20 mouse cellular contexts compared by ENCODE assay signal in genomic region chr9:51286079-51286478, GRCm38 (mm10). TPM values are rescaled to one million over a fixed set of nuclear protein-coding genes. Genes with fewer than 3 reads are reported as not detected.
DNase-seq lines count a peak whose midpoint lies in the region; ATAC-seq and TF ChIP-seq lines count a peak whose summit lies in the region.
"Had no signal": no experiment of that assay in that cellular context is flagged by ENCODE, and none has a peak within 500 bp of the region (broad histone marks: within the 10 kb centered on the region; RNA-seq: fewer than 3 reads in every experiment).

No protein-coding gene starts in this region.

- H3K4me3 ChIP-seq in kidney, postnatal 0 days (replicated peaks; ENCODE audit: low read depth, low read length): no peak overlapping the region
- H3K4me3 ChIP-seq in kidney, embryonic 14.5 days (ENCODE audit: low read length): no peak overlapping the region
- no peak overlapping the region for H3K4me3 ChIP-seq in intestine, embryonic 16.5 days (ENCODE audit: low read length)
- H3K4me3 ChIP-seq in liver, embryonic 11.5 days (ENCODE audit: low read depth, low read length): no peak overlapping the region
- H3K4me3 ChIP-seq in hindbrain, postnatal 0 days (ENCODE audit: low read length): no peak overlapping the region
- H3K4me3 ChIP-seq: forebrain, embryonic 12.5 days; heart, adult 2 months; liver, embryonic 12.5 days had no signal

- no peak for ATAC-seq in kidney, postnatal 0 days (replicated peaks; ENCODE audit: low FRiP score, low read depth)
- ATAC-seq in kidney, embryonic 14.5 days (ENCODE audit: low FRiP score, low TSS enrichment): no peak
- peak; percentile 47; the same call in 1 of the 2 replicates for ATAC-seq in intestine, embryonic 16.5 days
- no peak for ATAC-seq in liver, embryonic 11.5 days (replicated peaks; ENCODE audit: low FRiP score)
- no peak for ATAC-seq in hindbrain, postnatal 0 days
- ATAC-seq: liver, embryonic 12.5 days had no signal

- no peak overlapping the region for H3K27ac ChIP-seq in kidney, postnatal 0 days
- no peak overlapping the region for H3K27ac ChIP-seq in kidney, embryonic 14.5 days (ENCODE audit: low read depth, low read length)
- no peak overlapping the region for H3K27ac ChIP-seq in intestine, embryonic 16.5 days (ENCODE audit: low read length)
- H3K27ac ChIP-seq in liver, embryonic 11.5 days (ENCODE audit: low read depth, low read length): no peak overlapping the region
- no peak overlapping the region for H3K27ac ChIP-seq in hindbrain, postnatal 0 days
- H3K27ac ChIP-seq: forebrain, embryonic 12.5 days; heart, adult 2 months; hindbrain, embryonic 14.5 days; liver, embryonic 12.5 days had no signal

- no peak overlapping the region for H3K4me2 ChIP-seq in kidney, postnatal 0 days (ENCODE audit: low read length)
- no peak overlapping the region for H3K4me2 ChIP-seq in kidney, embryonic 14.5 days (replicated peaks; ENCODE audit: low read depth, low read length)
- H3K4me2 ChIP-seq in intestine, embryonic 16.5 days (ENCODE audit: low read depth, low read length): no peak overlapping the region
- no peak overlapping the region for H3K4me2 ChIP-seq in liver, embryonic 11.5 days
- H3K4me2 ChIP-seq in hindbrain, postnatal 0 days (ENCODE audit: low read depth, low read length): no peak overlapping the region
- H3K4me2 ChIP-seq: forebrain, embryonic 12.5 days; hindbrain, embryonic 14.5 days; liver, embryonic 12.5 days had no signal

- no peaks in the 10 kb centered on the region for H3K36me3 ChIP-seq in kidney, postnatal 0 days (ENCODE audit: insufficient read depth, low read length)
- H3K36me3 ChIP-seq in kidney, embryonic 14.5 days (ENCODE audit: control insufficient read depth, insufficient read depth, low read length): no peaks in the 10 kb centered on the region
- no peaks in the 10 kb centered on the region for H3K36me3 ChIP-seq in intestine, embryonic 16.5 days (ENCODE audit: control insufficient read depth, insufficient read depth, low read length)
- H3K36me3 ChIP-seq in liver, embryonic 11.5 days (ENCODE audit: control insufficient read depth, insufficient read depth, low read length): no peaks in the 10 kb centered on the region
- H3K36me3 ChIP-seq in hindbrain, postnatal 0 days (ENCODE audit: insufficient read depth, low read length): no peaks in the 10 kb centered on the region
- H3K36me3 ChIP-seq: forebrain, embryonic 12.5 days; liver, embryonic 12.5 days had no signal

- WGBS in kidney, postnatal 0 days: 38% methylated on average over 2 of the region's 2 CpGs
- WGBS in kidney, embryonic 14.5 days: 62% methylated on average over 2 of the region's 2 CpGs
- 35% methylated on average over 2 of the region's 2 CpGs for WGBS in intestine, embryonic 16.5 days
- 47% methylated on average over 2 of the region's 2 CpGs for WGBS in liver, embryonic 11.5 days
- 46% methylated on average over 2 of the region's 2 CpGs for WGBS in hindbrain, postnatal 0 days

- no peaks in the 10 kb centered on the region for H3K4me1 ChIP-seq in kidney, postnatal 0 days (replicated peaks; ENCODE audit: insufficient read depth, low read length)
- no peaks in the 10 kb centered on the region for H3K4me1 ChIP-seq in kidney, embryonic 14.5 days (ENCODE audit: control insufficient read depth, insufficient read depth, low read length)
- peaks cover 3% of the 10 kb centered on the region; the same call in 1 of the 2 replicates for H3K4me1 ChIP-seq in intestine, embryonic 16.5 days (ENCODE audit: control insufficient read depth, insufficient read depth, low read length)
- H3K4me1 ChIP-seq in liver, embryonic 11.5 days (replicated peaks; ENCODE audit: control insufficient read depth, insufficient read depth, low read length): no peaks in the 10 kb centered on the region
- no peaks in the 10 kb centered on the region for H3K4me1 ChIP-seq in hindbrain, postnatal 0 days (ENCODE audit: insufficient read depth, low read length)
- H3K4me1 ChIP-seq: forebrain, embryonic 12.5 days; liver, embryonic 12.5 days had no signal

- no peak for TF ChIP-seq CTCF in kidney, postnatal 0 days (IDR thresholded peaks at IDR 0.05; ENCODE audit: low read depth)
- TF ChIP-seq CTCF in hindbrain, postnatal 0 days (IDR thresholded peaks at IDR 0.05; ENCODE audit: low read depth): no peak

- no peaks in the 10 kb centered on the region for H3K9me3 ChIP-seq in kidney, postnatal 0 days (replicated peaks; ENCODE audit: low read length)
- no peaks in the 10 kb centered on the region for H3K9me3 ChIP-seq in kidney, embryonic 14.5 days (ENCODE audit: control insufficient read depth, low read length)
- H3K9me3 ChIP-seq in intestine, embryonic 16.5 days (ENCODE audit: control insufficient read depth, low read length): no peaks in the 10 kb centered on the region
- H3K9me3 ChIP-seq in liver, embryonic 11.5 days (ENCODE audit: control insufficient read depth, low read length): no peaks in the 10 kb centered on the region
- H3K9me3 ChIP-seq in hindbrain, postnatal 0 days (ENCODE audit: low read length): no peaks in the 10 kb centered on the region
- H3K9me3 ChIP-seq: forebrain, embryonic 12.5 days; liver, embryonic 12.5 days had no signal

- no peaks in the 10 kb centered on the region for H3K27me3 ChIP-seq in kidney, postnatal 0 days (ENCODE audit: insufficient read depth, low read length)
- no peaks in the 10 kb centered on the region for H3K27me3 ChIP-seq in kidney, embryonic 14.5 days (ENCODE audit: control insufficient read depth, insufficient read depth, low read length)
- H3K27me3 ChIP-seq in intestine, embryonic 16.5 days (replicated peaks; ENCODE audit: control insufficient read depth, insufficient read depth, low read length): no peaks in the 10 kb centered on the region; the same call in 1 of the 2 replicates
- 0 out of 2 replicates have a peak, but pooled peaks cover 2% of the 10 kb centered on the region for H3K27me3 ChIP-seq in liver, embryonic 11.5 days (replicated peaks; ENCODE audit: control insufficient read depth, insufficient read depth, low read length)
- H3K27me3 ChIP-seq in hindbrain, postnatal 0 days (ENCODE audit: insufficient read depth, low read length): no peaks in the 10 kb centered on the region
- H3K27me3 ChIP-seq: forebrain, embryonic 12.5 days had no signal

- no peak overlapping the region for H3K9ac ChIP-seq in kidney, postnatal 0 days (ENCODE audit: low read depth, low read length)
- H3K9ac ChIP-seq in kidney, embryonic 14.5 days (ENCODE audit: low read depth, low read length): no peak overlapping the region
- H3K9ac ChIP-seq in intestine, embryonic 16.5 days (ENCODE audit: low read depth, low read length): no peak overlapping the region
- H3K9ac ChIP-seq in liver, embryonic 11.5 days (ENCODE audit: low read depth, low read length): no peak overlapping the region
- H3K9ac ChIP-seq in hindbrain, postnatal 0 days (replicated peaks; ENCODE audit: low read length): no peak overlapping the region
- H3K9ac ChIP-seq: forebrain, embryonic 12.5 days; hindbrain, embryonic 14.5 days; liver, embryonic 12.5 days had no signal

- peak; percentile 24 for DNase-seq in kidney, postnatal 0 days (ENCODE audit: low spot score)
- DNase-seq in Muller cell, postnatal 12 days (ENCODE audit: inconsistent ontology term): peak; percentile 77
- DNase-seq in skeletal muscle tissue, adult 2 months (ENCODE audit: low read depth, low spot score): peak; percentile 9
- no peak for DNase-seq in liver, embryonic 11.5 days (ENCODE audit: low spot score)
- DNase-seq in hindbrain, postnatal 0 days (ENCODE audit: low spot score): no peak
- DNase-seq: heart, adult 2 months; layer of hippocampus, adult 9-11 months; thymus, adult 2 months had no signal

RNA-seq across cellular contexts. Expression of gene Colca2, which starts 7.7 kb away (rescaled TPM):
- 4.2 and 4.8 TPM in 2 replicates for polyA plus RNA-seq in kidney, postnatal 0 days (2015; fragmentation: Nextera tagmentation; extraction: Ambion mirVana)
- 2.8 and 5.2 TPM in 2 replicates for polyA plus RNA-seq in kidney, embryonic 14.5 days (2014; fragmentation: Nextera tagmentation; extraction: Ambion mirVana)
- 1.4 and 2.1 TPM in 2 replicates for polyA plus RNA-seq in intestine, embryonic 16.5 days (2015; fragmentation: Nextera tagmentation; extraction: Ambion mirVana)
- 0.52 and 0.70 TPM in 2 replicates for polyA plus RNA-seq in liver, embryonic 11.5 days (2014; fragmentation: Nextera tagmentation; extraction: Ambion mirVana)
- 1.3 and 1.4 TPM in 2 replicates for total RNA-seq in hindbrain, postnatal 0 days (2014; rRNA removed)
- 1.2 and 1.6 TPM in 2 replicates for polyA plus RNA-seq in hindbrain, postnatal 0 days (2015; fragmentation: Nextera tagmentation; extraction: Ambion mirVana)
- total RNA-seq: neutrophil, adult 5-6 weeks had no signal

RNA-seq across cellular contexts. Expression of gene 1810046K07Rik, which starts 42.6 kb away (rescaled TPM):
- polyA plus RNA-seq in kidney, postnatal 0 days (2015; fragmentation: Nextera tagmentation; extraction: Ambion mirVana): not detected in 2 replicates
- not detected in 2 replicates for polyA plus RNA-seq in kidney, embryonic 14.5 days (2014; fragmentation: Nextera tagmentation; extraction: Ambion mirVana)
- 0.18 TPM in 1 of 2 replicates, not detected in the other for polyA plus RNA-seq in intestine, embryonic 16.5 days (2015; fragmentation: Nextera tagmentation; extraction: Ambion mirVana)
- not detected in 2 replicates for polyA plus RNA-seq in liver, embryonic 11.5 days (2014; fragmentation: Nextera tagmentation; extraction: Ambion mirVana)
- total RNA-seq in hindbrain, postnatal 0 days (2014; rRNA removed): not detected in 2 replicates
- polyA plus RNA-seq in hindbrain, postnatal 0 days (2015; fragmentation: Nextera tagmentation; extraction: Ambion mirVana): not detected in 2 replicates
- total RNA-seq: ES-E14; gastrocnemius, adult 18-20 months; heart, adult 2 months; left cerebral cortex, postnatal 25 days; neutrophil, adult 5-6 weeks had no signal
- polyA plus RNA-seq: embryonic facial prominence, embryonic 14.5 days; forebrain, embryonic 12.5 days; heart, postnatal 0 days; hindbrain, embryonic 14.5 days; kidney, embryonic 16.5 days; liver, embryonic 12.5 days had no signal

Comparison
In these comparisons a context has a peak if more than half of its experiments do, and no peak if none do; other contexts are left out.
1. DNase-seq: peak in kidney, postnatal 0 days (single experiment), Muller cell, postnatal 12 days (single experiment) and skeletal muscle tissue, adult 2 months (single experiment); none in liver, embryonic 11.5 days (single experiment) and hindbrain, postnatal 0 days (single experiment).